Mouse (Mus musculus): ENCODE data around the gene Rpl22. TPM values are rescaled to one million over a fixed set of nuclear protein-coding genes. Genes with fewer than 3 reads are reported as not detected.
A peak's percentile ranks its signal among the peaks of the same experiment; 100 is the strongest.

Rpl22 gene
- polyA plus RNA-seq, 1 experiment, result 43.0 TPM

GRCm38 (mm10) chr4:152307542-152307941 lies 18.0 kb upstream of the Rpl22 start:
- Histone ChIP-seq H3K4me1 (ENCODE audit: control insufficient read depth, insufficient read depth, low read length) (no peaks in the 10 kb centered on the region), H3K4me3 (replicated peaks; ENCODE audit: extremely low read depth, low read depth, low read length) (no peak overlapping the region)
- TF ChIP-seq CTCF (IDR thresholded peaks at IDR 0.05; ENCODE audit: insufficient read depth, low read length), result no peak
- TF ChIP-seq POLR2A (IDR thresholded peaks at IDR 0.05; ENCODE audit: borderline replicate concordance, extremely low read depth, low read depth, low read length), result no peak
- DNase-seq, result no peak
- WGBS, result 78% methylated on average over 9 of the region's 9 CpGs

GRCm38 (mm10) chr4:152312186-152312585 lies 13.4 kb upstream of the Rpl22 start:
- no peaks in the 10 kb centered on the region; the same call in 1 of the 2 replicates for H3K4me1 ChIP-seq (ENCODE audit: control insufficient read depth, insufficient read depth, low read length)
- no peak for TF ChIP-seq POLR2A (IDR thresholded peaks at IDR 0.05; ENCODE audit: borderline replicate concordance, extremely low read depth, low read depth, low read length)
- no peak for TF ChIP-seq CTCF (IDR thresholded peaks at IDR 0.05; ENCODE audit: insufficient read depth, low read length)
- H3K4me3 ChIP-seq (replicated peaks; ENCODE audit: extremely low read depth, low read depth, low read length), result no peak overlapping the region
- DNase-seq, result no peak
- 7% methylated on average over 14 of the region's 14 CpGs for WGBS

GRCm38 (mm10) chr4:152313211-152313632 lies 12.3 kb upstream of the Rpl22 start:
- Histone ChIP-seq H3K4me1 (ENCODE audit: control insufficient read depth, insufficient read depth, low read length) (no peaks in the 10 kb centered on the region; the same call in 1 of the 2 replicates), H3K4me3 (replicated peaks; ENCODE audit: extremely low read depth, low read depth, low read length) (peak overlapping the region; percentile 23)
- WGBS, result 1% methylated on average over 29 of the region's 29 CpGs
- peak; percentile 19 for DNase-seq
- TF ChIP-seq CTCF (IDR thresholded peaks at IDR 0.05; ENCODE audit: insufficient read depth, low read length) (no peak), POLR2A (IDR thresholded peaks at IDR 0.05; ENCODE audit: borderline replicate concordance, extremely low read depth, low read depth, low read length) (no peak)

DNA sequence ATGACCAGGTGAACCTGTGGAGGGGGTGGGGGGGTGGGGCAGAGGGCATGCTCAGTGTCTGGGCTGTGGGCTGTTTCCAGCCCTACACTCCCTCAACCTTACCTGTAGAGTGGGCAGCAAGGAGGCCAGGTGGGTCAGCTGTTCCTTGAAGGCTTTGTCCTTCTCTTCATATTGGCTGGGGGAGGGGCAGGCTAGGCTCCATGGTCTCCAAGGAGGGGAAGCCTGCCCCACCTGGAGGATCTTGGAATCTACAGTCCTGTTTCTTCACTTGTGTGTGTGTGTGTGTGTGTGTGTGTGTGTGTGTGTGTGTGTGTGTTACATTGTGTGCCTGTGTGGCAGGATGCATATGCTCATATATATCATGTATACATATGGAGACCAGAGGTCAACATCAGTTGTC lies 11.6 kb upstream of the Rpl22 start:
- DNase-seq, result no peak
- H3K4me1 ChIP-seq (ENCODE audit: control insufficient read depth, insufficient read depth, low read length), result peaks cover 2% of the 10 kb centered on the region; the same call in 1 of the 2 replicates
- TF ChIP-seq POLR2A (IDR thresholded peaks at IDR 0.05; ENCODE audit: borderline replicate concordance, extremely low read depth, low read depth, low read length), result no peak
- TF ChIP-seq CTCF (IDR thresholded peaks at IDR 0.05; ENCODE audit: insufficient read depth, low read length), result no peak
- no peak overlapping the region for H3K4me3 ChIP-seq (replicated peaks; ENCODE audit: extremely low read depth, low read depth, low read length)

GRCm38 (mm10) chr4:152315498-152316213 lies 9.9 kb upstream of the Rpl22 start:
- Histone ChIP-seq H3K4me3 (replicated peaks; ENCODE audit: extremely low read depth, low read depth, low read length) (no peak overlapping the region), H3K4me1 (ENCODE audit: control insufficient read depth, insufficient read depth, low read length) (peaks cover 2% of the 10 kb centered on the region; the same call in 1 of the 2 replicates)
- TF ChIP-seq POLR2A (IDR thresholded peaks at IDR 0.05; ENCODE audit: borderline replicate concordance, extremely low read depth, low read depth, low read length), result no peak
- no peak for TF ChIP-seq CTCF (IDR thresholded peaks at IDR 0.05; ENCODE audit: insufficient read depth, low read length)
- WGBS, result 2% methylated on average over 43 of the region's 43 CpGs
- DNase-seq, result no peak

DNA sequence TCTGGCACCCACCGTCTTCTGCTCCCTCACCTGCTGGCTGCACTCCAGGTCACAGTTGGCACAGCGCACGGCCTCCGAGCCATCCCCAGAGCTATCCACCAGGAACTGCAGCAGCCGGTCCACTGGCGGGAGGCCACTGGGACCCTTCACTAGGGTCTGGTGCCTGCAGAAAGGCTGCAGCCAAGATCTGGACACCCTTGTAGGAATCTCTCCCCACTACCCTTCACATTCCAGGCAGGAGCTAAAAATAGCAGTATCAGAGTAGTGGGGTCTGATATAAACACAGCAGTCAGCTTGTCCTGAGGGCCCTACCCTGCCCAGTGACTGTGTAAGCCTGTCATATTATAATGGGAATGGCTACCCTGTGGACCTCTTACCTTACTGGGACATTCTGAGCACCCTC lies 7.9 kb upstream of the Rpl22 start:
- 64% methylated on average over 6 of the region's 6 CpGs for WGBS
- TF ChIP-seq POLR2A (IDR thresholded peaks at IDR 0.05; ENCODE audit: borderline replicate concordance, extremely low read depth, low read depth, low read length) (no peak), CTCF (IDR thresholded peaks at IDR 0.05; ENCODE audit: insufficient read depth, low read length) (no peak)
- no peak for DNase-seq
- Histone ChIP-seq H3K4me3 (replicated peaks; ENCODE audit: extremely low read depth, low read depth, low read length) (no peak overlapping the region), H3K4me1 (ENCODE audit: control insufficient read depth, insufficient read depth, low read length) (peaks cover 2% of the 10 kb centered on the region; the same call in 1 of the 2 replicates)

- 5% methylated on average over 26 of the region's 26 CpGs for WGBS
- Histone ChIP-seq H3K4me1 (ENCODE audit: control insufficient read depth, insufficient read depth, low read length) (peaks cover 2% of the 10 kb centered on the region; the same call in 1 of the 2 replicates), H3K4me3 (replicated peaks; ENCODE audit: extremely low read depth, low read depth, low read length) (peak within 1 kb of the TSS; percentile 1)
- peak; percentile 47 for DNase-seq
- TF ChIP-seq CTCF (IDR thresholded peaks at IDR 0.05; ENCODE audit: insufficient read depth, low read length), result peak; percentile 43
- TF ChIP-seq POLR2A (IDR thresholded peaks at IDR 0.05; ENCODE audit: borderline replicate concordance, extremely low read depth, low read depth, low read length), result no peak
These were observed 6.9 kb upstream of the Rpl22 start, which contains the start of gene Rnf207 for GRCm38 (mm10) chr4:152318517-152319234. Gene Rnf207 (minus strand): TSS chr4:152318993.

DNA sequence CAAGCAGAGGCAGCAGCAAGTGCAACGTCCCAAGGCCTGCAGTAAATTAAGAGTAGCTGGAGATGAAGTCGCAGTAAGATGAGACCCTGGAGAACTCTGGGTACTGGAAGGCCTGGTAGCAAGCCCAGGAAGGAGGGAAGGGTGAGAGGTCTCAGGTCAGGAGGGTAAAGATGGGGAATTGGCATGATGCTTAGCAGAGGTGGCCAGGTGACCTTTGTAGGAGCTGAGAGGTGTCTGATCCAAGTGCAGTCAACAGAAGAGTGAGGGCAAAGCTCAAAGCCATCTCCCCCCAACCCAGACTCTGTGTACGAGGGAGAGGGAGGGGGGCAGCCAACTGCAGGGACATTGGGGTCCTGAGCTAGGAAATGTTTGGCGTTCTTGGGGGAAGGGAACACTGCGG lies 4.1 kb upstream of the Rpl22 start:
- no peak for DNase-seq
- H3K4me3 ChIP-seq (replicated peaks; ENCODE audit: extremely low read depth, low read depth, low read length), result no peak overlapping the region
- TF ChIP-seq POLR2A (IDR thresholded peaks at IDR 0.05; ENCODE audit: borderline replicate concordance, extremely low read depth, low read depth, low read length), result no peak
- no peak for TF ChIP-seq CTCF (IDR thresholded peaks at IDR 0.05; ENCODE audit: insufficient read depth, low read length)
- 52% methylated on average over 5 of the region's 5 CpGs for WGBS
- H3K4me1 ChIP-seq (ENCODE audit: control insufficient read depth, insufficient read depth, low read length), result peaks cover 3% of the 10 kb centered on the region

DNA sequence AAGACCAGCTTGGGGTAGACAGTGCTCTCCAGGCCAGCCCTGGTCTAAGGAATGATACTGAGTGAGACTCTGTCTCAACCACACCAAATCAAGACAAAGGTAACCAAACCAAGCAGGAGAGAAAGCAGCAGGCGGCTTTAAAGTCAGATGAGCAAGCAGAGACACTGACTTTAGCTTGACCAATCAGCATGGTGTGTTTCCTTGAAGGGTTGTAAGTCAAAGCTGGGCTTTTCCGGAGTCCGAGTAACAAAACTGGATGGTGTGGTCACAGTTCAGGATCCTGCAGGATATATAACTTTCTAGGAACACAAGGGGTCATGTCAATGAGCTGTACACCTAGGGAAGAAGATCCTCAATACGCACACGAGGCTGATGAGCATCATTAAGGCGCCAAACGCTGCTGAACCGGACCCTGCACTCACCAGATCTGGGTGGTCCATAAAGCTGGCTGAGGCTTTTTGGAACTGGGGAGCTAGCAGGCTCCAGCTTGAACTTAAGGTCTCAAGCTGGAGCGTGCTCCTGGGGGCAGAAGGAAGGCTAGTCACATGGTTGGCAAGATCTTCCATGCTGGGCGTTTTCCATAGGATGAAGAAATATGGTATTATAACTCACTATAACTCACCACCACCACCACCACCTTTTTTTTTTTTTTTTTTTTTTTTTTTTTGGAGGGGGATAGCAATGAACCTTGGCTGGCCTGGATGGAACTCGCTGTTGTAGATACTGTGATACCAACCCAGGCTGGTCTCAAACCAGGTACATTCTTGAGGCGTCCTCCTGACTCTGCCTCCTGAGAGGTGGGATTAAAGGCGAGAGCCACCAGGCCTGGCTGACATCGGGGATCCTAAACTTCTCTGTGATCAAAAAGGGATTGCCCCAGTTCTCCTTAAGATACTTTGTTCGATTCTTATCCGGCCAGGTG lies 640 bp upstream of the Rpl22 start:
- H3K4me1 ChIP-seq (ENCODE audit: control insufficient read depth, insufficient read depth, low read length), result peaks cover 8% of the 10 kb centered on the region
- H3K4me3 ChIP-seq (replicated peaks; ENCODE audit: extremely low read depth, low read depth, low read length), result peak overlapping the region; percentile 61
- DNase-seq, result no peak
- TF ChIP-seq CTCF (IDR thresholded peaks at IDR 0.05; ENCODE audit: insufficient read depth, low read length) (no peak), POLR2A (IDR thresholded peaks at IDR 0.05; ENCODE audit: borderline replicate concordance, extremely low read depth, low read depth, low read length) (no peak)
- 44% methylated on average over 16 of the region's 16 CpGs for WGBS

Measured in lung, adult 2 months (tissue).